Mouse (Mus musculus): ENCODE measurements around the gene Celf1. TPM values are rescaled to one million over a fixed set of nuclear protein-coding genes. Genes with fewer than 3 reads are reported as not detected.
"Not testable (repeated sequence)": the region's sequence is repeated elsewhere in the genome, so short reads cannot be mapped to it uniquely, and the experiment has no call there.

Celf1 gene
- polyA plus RNA-seq, 1 experiment = 48.6 TPM

DNA sequence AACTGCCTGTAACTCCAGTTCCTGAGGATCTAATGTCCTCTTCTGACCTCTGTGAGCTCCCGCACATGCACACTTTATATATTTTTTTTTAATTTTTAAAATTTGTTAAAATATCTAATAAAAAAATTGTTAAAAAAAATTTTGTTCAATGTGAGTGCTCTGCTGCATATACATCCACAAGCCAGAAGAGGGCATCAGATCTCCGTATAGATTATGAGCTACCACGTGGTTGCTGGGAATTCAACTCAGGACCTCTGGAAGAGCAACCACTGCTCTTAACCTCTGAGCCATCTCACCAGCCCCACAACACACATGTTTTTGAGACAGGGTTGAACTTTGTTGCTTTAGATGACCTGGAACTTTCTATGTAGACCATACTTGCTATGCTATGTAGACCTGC, 92.8 kb downstream of the Celf1 start:
- no peak for TF ChIP-seq CTCF (IDR thresholded peaks at IDR 0.05; ENCODE audit: low read depth, low read length)
- TF ChIP-seq POLR2A (IDR thresholded peaks at IDR 0.05; ENCODE audit: borderline replicate concordance, low read depth, low read length) = no peak
- Histone ChIP-seq H3K4me1 (ENCODE audit: control insufficient read depth, insufficient read depth, low read length) (no peaks in the 10 kb centered on the region), H3K27ac (ENCODE audit: insufficient read depth, low read depth, low read length) (no peak overlapping the region)

GRCm38 (mm10) chr2:91035385-91035784, 95.2 kb downstream of the Celf1 start, which contains the start of gene Rapsn:
Gene Rapsn, plus strand, starts transcription at chr2:91035620.
- no peak for TF ChIP-seq CTCF (IDR thresholded peaks at IDR 0.05; ENCODE audit: low read depth, low read length)
- H3K4me3 ChIP-seq (ENCODE audit: insufficient read depth, low read length) = no peak within 1 kb of the TSS
- H3K4me1 ChIP-seq (ENCODE audit: control insufficient read depth, insufficient read depth, low read length) = no peaks in the 10 kb centered on the region
- no peak within 1 kb of the TSS for H3K27ac ChIP-seq (ENCODE audit: insufficient read depth, low read depth, low read length)

More for the DNA sequence above, 92.8 kb downstream of the Celf1 start:
- no peak overlapping the region for H3K4me3 ChIP-seq (ENCODE audit: insufficient read depth, low read length)

GRCm38 (mm10) chr2:91041786-91042185, 101.6 kb downstream of the Celf1 start:
- peaks cover 11% of the 10 kb centered on the region for H3K4me1 ChIP-seq (ENCODE audit: control insufficient read depth, insufficient read depth, low read length)
- TF ChIP-seq POLR2A (IDR thresholded peaks at IDR 0.05; ENCODE audit: borderline replicate concordance, low read depth, low read length) = no peak
- no peak for TF ChIP-seq CTCF (IDR thresholded peaks at IDR 0.05; ENCODE audit: low read depth, low read length)
- H3K4me3 ChIP-seq (ENCODE audit: insufficient read depth, low read length) = no peak overlapping the region
- no peak overlapping the region for H3K27ac ChIP-seq (ENCODE audit: insufficient read depth, low read depth, low read length)

GRCm38 (mm10) chr2:91042651-91043398, 102.6 kb downstream of the Celf1 start:
- H3K4me1 ChIP-seq (ENCODE audit: control insufficient read depth, insufficient read depth, low read length) = peaks cover 11% of the 10 kb centered on the region
- no peak overlapping the region for H3K27ac ChIP-seq (ENCODE audit: insufficient read depth, low read depth, low read length)
- no peak overlapping the region for H3K4me3 ChIP-seq (ENCODE audit: insufficient read depth, low read length)
- TF ChIP-seq CTCF (IDR thresholded peaks at IDR 0.05; ENCODE audit: low read depth, low read length) = no peak
- TF ChIP-seq POLR2A (IDR thresholded peaks at IDR 0.05; ENCODE audit: borderline replicate concordance, low read depth, low read length) = no peak

DNA sequence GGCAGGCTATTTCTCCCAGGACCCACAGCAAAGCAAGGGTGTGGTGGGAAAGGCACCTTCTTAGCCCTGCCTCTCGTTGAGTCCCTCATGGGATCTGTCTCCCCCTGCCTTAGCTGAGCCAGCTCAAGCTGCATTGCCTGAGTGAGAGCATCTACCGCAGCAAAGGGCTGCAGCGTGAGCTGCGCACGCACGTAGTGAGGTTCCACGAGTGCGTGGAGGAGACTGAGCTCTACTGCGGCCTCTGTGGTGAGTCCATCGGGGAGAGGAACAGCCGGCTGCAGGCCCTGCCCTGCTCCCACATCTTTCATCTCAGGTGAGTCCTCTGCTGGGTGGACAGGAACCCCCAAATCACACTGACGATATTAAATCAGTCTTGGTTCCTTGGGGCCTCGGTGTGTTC, 104.5 kb downstream of the Celf1 start:
- no peak overlapping the region for H3K27ac ChIP-seq (ENCODE audit: insufficient read depth, low read depth, low read length)
- TF ChIP-seq CTCF (IDR thresholded peaks at IDR 0.05; ENCODE audit: low read depth, low read length) (no peak), POLR2A (IDR thresholded peaks at IDR 0.05; ENCODE audit: borderline replicate concordance, low read depth, low read length) (no peak)
- H3K4me3 ChIP-seq (ENCODE audit: insufficient read depth, low read length) = no peak overlapping the region
- H3K4me1 ChIP-seq (ENCODE audit: control insufficient read depth, insufficient read depth, low read length) = peaks cover 11% of the 10 kb centered on the region

DNA sequence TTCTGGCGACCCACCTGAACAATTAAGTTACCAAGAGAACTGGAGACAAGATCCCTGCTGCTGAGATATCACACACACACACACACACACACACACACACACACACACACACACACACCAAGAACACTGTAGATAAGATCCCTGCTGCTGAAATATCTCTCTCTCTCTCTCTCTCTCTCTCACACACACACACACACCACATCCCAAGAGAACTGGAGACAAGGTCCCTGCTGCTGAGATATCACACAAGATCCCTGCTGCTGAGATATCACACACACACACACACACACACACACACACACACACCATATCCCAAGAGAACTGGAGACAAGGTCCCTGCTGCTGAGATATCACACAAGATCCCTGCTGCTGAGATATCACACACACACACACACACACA, 105.6 kb downstream of the Celf1 start:
- H3K4me1 ChIP-seq (ENCODE audit: control insufficient read depth, insufficient read depth, low read length) = peaks cover 11% of the 10 kb centered on the region
- not testable (repeated sequence) for H3K4me3 ChIP-seq (ENCODE audit: insufficient read depth, low read length); H3K27ac ChIP-seq (ENCODE audit: insufficient read depth, low read depth, low read length)

GRCm38 (mm10) chr2:91047359-91047758, 107.2 kb downstream of the Celf1 start:
- no peak for TF ChIP-seq CTCF (IDR thresholded peaks at IDR 0.05; ENCODE audit: low read depth, low read length)
- no peak for TF ChIP-seq POLR2A (IDR thresholded peaks at IDR 0.05; ENCODE audit: borderline replicate concordance, low read depth, low read length)
- Histone ChIP-seq H3K4me1 (ENCODE audit: control insufficient read depth, insufficient read depth, low read length) (peaks cover 13% of the 10 kb centered on the region), H3K27ac (ENCODE audit: insufficient read depth, low read depth, low read length) (no peak overlapping the region), H3K4me3 (ENCODE audit: insufficient read depth, low read length) (no peak overlapping the region)

DNA sequence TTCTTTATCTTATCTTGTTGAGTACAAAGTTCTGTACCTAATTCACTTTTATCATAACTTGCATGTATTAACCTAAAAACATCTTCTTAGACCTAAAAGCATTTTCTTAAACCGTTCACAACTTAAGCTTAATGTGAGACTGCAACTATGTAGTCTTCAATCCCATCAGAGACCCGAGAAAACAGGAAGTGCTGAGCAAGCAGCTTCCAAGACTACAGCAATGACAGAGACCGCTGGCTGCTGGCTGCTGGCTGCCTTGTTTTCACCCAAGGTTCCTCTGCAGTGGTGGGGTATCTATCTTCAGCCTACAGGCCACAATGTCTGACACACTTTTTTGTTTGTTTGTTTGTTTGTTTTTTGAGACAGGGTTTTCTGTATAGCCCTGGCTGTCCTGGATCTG, 111.7 kb downstream of the Celf1 start:
- H3K4me3 ChIP-seq (ENCODE audit: insufficient read depth, low read length) = no peak overlapping the region
- peak overlapping the region; percentile 87 for H3K27ac ChIP-seq (ENCODE audit: insufficient read depth, low read depth, low read length)
- TF ChIP-seq CTCF (IDR thresholded peaks at IDR 0.05; ENCODE audit: low read depth, low read length) (no peak), POLR2A (IDR thresholded peaks at IDR 0.05; ENCODE audit: borderline replicate concordance, low read depth, low read length) (no peak)
- peaks cover 14% of the 10 kb centered on the region for H3K4me1 ChIP-seq (ENCODE audit: control insufficient read depth, insufficient read depth, low read length)

DNA sequence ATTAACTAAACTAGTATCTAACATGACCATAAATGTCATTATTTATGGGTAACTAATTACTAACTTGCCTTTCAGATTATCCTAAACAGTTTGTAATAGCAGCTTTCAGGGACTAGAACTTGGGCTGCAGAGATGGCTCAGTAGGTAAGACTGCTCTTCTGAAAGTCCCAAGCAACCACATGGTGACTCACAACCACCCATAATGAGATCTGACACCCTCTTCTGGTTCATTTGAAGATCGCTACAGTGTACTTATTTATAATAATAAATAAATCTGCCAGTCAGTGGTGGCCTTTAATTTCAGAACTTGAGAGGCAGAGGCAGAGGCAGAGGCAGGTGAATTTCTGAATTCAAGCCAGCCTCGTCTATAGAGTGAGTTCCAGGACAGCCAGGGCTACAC, 112.6 kb downstream of the Celf1 start:
- H3K4me1 ChIP-seq (ENCODE audit: control insufficient read depth, insufficient read depth, low read length) = peaks cover 14% of the 10 kb centered on the region
- no peak overlapping the region for H3K27ac ChIP-seq (ENCODE audit: insufficient read depth, low read depth, low read length)
- no peak overlapping the region for H3K4me3 ChIP-seq (ENCODE audit: insufficient read depth, low read length)
- no peak for TF ChIP-seq CTCF (IDR thresholded peaks at IDR 0.05; ENCODE audit: low read depth, low read length)
- TF ChIP-seq POLR2A (IDR thresholded peaks at IDR 0.05; ENCODE audit: borderline replicate concordance, low read depth, low read length) = no peak

GRCm38 (mm10) chr2:91053181-91053933, 113.2 kb downstream of the Celf1 start:
- Histone ChIP-seq H3K4me3 (ENCODE audit: insufficient read depth, low read length) (peak overlapping the region; percentile 95), H3K4me1 (ENCODE audit: control insufficient read depth, insufficient read depth, low read length) (peaks cover 14% of the 10 kb centered on the region), H3K27ac (ENCODE audit: insufficient read depth, low read depth, low read length) (0 out of 2 replicates have a peak overlapping the region, but pooled peaks have one; percentile 38)
- no peak for TF ChIP-seq CTCF (IDR thresholded peaks at IDR 0.05; ENCODE audit: low read depth, low read length)
- no peak for TF ChIP-seq POLR2A (IDR thresholded peaks at IDR 0.05; ENCODE audit: borderline replicate concordance, low read depth, low read length)

Data from bone marrow macrophage, adult 2 months (primary cell).